19 mouse cellular contexts compared by ENCODE assay signal in the genomic region with DNA sequence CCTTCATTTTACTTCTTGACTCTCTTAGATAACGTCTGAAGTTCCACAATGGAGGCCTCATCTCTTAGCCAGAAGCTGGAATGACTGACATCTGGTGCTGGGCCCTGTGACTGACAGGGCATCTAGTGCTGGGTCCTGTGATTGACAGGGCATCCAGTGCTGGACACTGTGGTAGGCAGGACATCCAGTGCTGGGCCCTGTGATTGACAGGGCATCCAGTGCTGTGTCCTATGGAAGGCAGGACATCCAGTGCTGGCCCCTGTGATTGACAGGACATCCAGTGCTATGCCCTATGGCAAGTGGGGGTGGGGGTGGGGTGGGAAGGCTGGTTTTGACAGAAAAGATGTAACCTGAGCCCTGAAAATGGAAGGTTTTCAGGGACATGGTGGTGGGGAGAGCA. TPM values are rescaled to one million over a fixed set of nuclear protein-coding genes. Genes with fewer than 3 reads are reported as not detected.
A peak's percentile ranks its signal among the peaks of the same experiment; 100 is the strongest.
DNase-seq lines count a peak whose midpoint lies in the region; ATAC-seq and TF ChIP-seq lines count a peak whose summit lies in the region.
"Had no signal": no experiment of that assay in that cellular context is flagged by ENCODE, and none has a peak within 500 bp of the region (broad histone marks: within the 10 kb centered on the region; RNA-seq: fewer than 3 reads in every experiment).

No protein-coding gene starts in this region.

- ATAC-seq in kidney, embryonic 15.5 days (replicated peaks; ENCODE audit: low FRiP score), result peak; percentile 47; the same call in 1 of the 2 replicates
- no peak for ATAC-seq in limb, embryonic 14.5 days (ENCODE audit: low FRiP score, low read depth)
- ATAC-seq in megakaryocyte progenitor cell, adult 5-6 weeks (replicated peaks; ENCODE audit: poor library complexity), result no peak
- ATAC-seq: activated CD4-positive, CD25-positive, alpha-beta regulatory T cell, adult 4 months; forebrain, embryonic 15.5 days; midbrain, embryonic 16.5 days had no signal

- H3K9me3 ChIP-seq in kidney, embryonic 15.5 days (replicated peaks), result no peaks in the 10 kb centered on the region
- H3K9me3 ChIP-seq in MEL (replicated peaks; ENCODE audit: insufficient read depth, low read length), result no peaks in the 10 kb centered on the region
- no peaks in the 10 kb centered on the region for H3K9me3 ChIP-seq in limb, embryonic 14.5 days (ENCODE audit: control insufficient read depth, low read length)
- H3K9me3 ChIP-seq: embryonic facial prominence, embryonic 13.5 days; forebrain, embryonic 15.5 days; heart, embryonic 13.5 days had no signal

- H3K79me2 ChIP-seq in MEL (ENCODE audit: control insufficient read depth, insufficient read depth, low read length, poor library complexity), result no peaks in the 10 kb centered on the region

- no peak overlapping the region for H3K4me3 ChIP-seq in kidney, embryonic 15.5 days (replicated peaks)
- no peak overlapping the region for H3K4me3 ChIP-seq in MEL (ENCODE audit: control insufficient read depth in 1 of 2, insufficient read depth in 1 of 2, low read depth in 2 of 2, low read length in 2 of 2)
- H3K4me3 ChIP-seq in bone marrow macrophage, adult 2 months (ENCODE audit: insufficient read depth, low read length), result no peak overlapping the region
- no peak overlapping the region for H3K4me3 ChIP-seq in limb, embryonic 14.5 days (replicated peaks; ENCODE audit: low read length)
- H3K4me3 ChIP-seq: embryonic facial prominence, embryonic 13.5 days; forebrain, embryonic 15.5 days; heart, embryonic 13.5 days had no signal

- 81% methylated on average over 1 of the region's 1 CpGs for WGBS in kidney, embryonic 15.5 days
- WGBS in limb, embryonic 14.5 days, result 85% methylated on average over 1 of the region's 1 CpGs

- no peak for TF ChIP-seq POLR2A in MEL (IDR thresholded peaks at IDR 0.05; ENCODE audit: control insufficient read depth in 1 of 2, insufficient read depth in 1 of 2, low read depth in 1 of 2, low read length in 2 of 2, poor library complexity in 1 of 2)
- TF ChIP-seq POLR2A in bone marrow macrophage, adult 2 months (IDR thresholded peaks at IDR 0.05; ENCODE audit: borderline replicate concordance, low read depth, low read length), result no peak
- TF ChIP-seq POLR2A in limb, embryonic 14.5 days (IDR thresholded peaks at IDR 0.05; ENCODE audit: borderline replicate concordance, extremely low read depth, insufficient read depth, insufficient read length), result no peak

- no peak overlapping the region for H3K4me2 ChIP-seq in kidney, embryonic 15.5 days
- H3K4me2 ChIP-seq in limb, embryonic 14.5 days (replicated peaks; ENCODE audit: low read depth, low read length, severe bottlenecking), result no peak overlapping the region
- H3K4me2 ChIP-seq: embryonic facial prominence, embryonic 13.5 days; forebrain, embryonic 15.5 days; heart, embryonic 13.5 days had no signal

- peak overlapping the region; percentile 73 for H3K27ac ChIP-seq in kidney, embryonic 15.5 days
- no peak overlapping the region for H3K27ac ChIP-seq in MEL (ENCODE audit: control insufficient read depth, low read depth, low read length)
- H3K27ac ChIP-seq in bone marrow macrophage, adult 2 months (ENCODE audit: insufficient read depth, low read depth, low read length), result peak overlapping the region; percentile 91
- peak overlapping the region; percentile 38; the same call in 1 of the 2 replicates for H3K27ac ChIP-seq in limb, embryonic 14.5 days (replicated peaks; ENCODE audit: low read depth, low read length)
- H3K27ac ChIP-seq: forebrain, embryonic 15.5 days had no signal

- no peaks in the 10 kb centered on the region for H3K27me3 ChIP-seq in kidney, embryonic 15.5 days
- H3K27me3 ChIP-seq in MEL (ENCODE audit: control insufficient read depth in 1 of 2, insufficient read depth in 2 of 2, low read length in 2 of 2), result no peaks in the 10 kb centered on the region
- no peaks in the 10 kb centered on the region for H3K27me3 ChIP-seq in limb, embryonic 14.5 days (ENCODE audit: control insufficient read depth, insufficient read depth, low read length)
- H3K27me3 ChIP-seq: embryonic facial prominence, embryonic 13.5 days; forebrain, embryonic 15.5 days had no signal

- no peak for TF ChIP-seq RAD21 in MEL (IDR thresholded peaks at IDR 0.05; ENCODE audit: low read depth, low read length)

- no peaks in the 10 kb centered on the region for H3K36me3 ChIP-seq in kidney, embryonic 15.5 days
- peaks cover 0 to 16% of the 10 kb centered on the region in 2 experiments; a peak in 2 of 4 replicates for H3K36me3 ChIP-seq in MEL (ENCODE audit: control insufficient read depth in 1 of 2, insufficient read depth in 2 of 2, low read length in 2 of 2)
- H3K36me3 ChIP-seq in limb, embryonic 14.5 days (ENCODE audit: control insufficient read depth, insufficient read depth, low read length), result no peaks in the 10 kb centered on the region
- H3K36me3 ChIP-seq: embryonic facial prominence, embryonic 13.5 days; forebrain, embryonic 15.5 days; heart, embryonic 13.5 days had no signal

- no peak for DNase-seq in kidney, postnatal 4 days
- no peak for DNase-seq in MEL (ENCODE audit: low read depth, low spot score)
- no peak for DNase-seq in limb, embryonic 14.5 days (ENCODE audit: low spot score)
- no peak for DNase-seq in thymus, postnatal 14 days
- no peak for DNase-seq in urinary bladder, postnatal 14 days (ENCODE audit: low spot score)
- DNase-seq: adrenal gland, postnatal 36 days; cerebellum, postnatal 25 days; kidney, postnatal 25 days; lung, adult 2 months; retina, postnatal 1 day; thymus, postnatal 4 days had no signal

- H3K4me1 ChIP-seq in kidney, embryonic 15.5 days, result peaks cover 16% of the 10 kb centered on the region
- H3K4me1 ChIP-seq in MEL (ENCODE audit: control insufficient read depth in 1 of 2, insufficient read depth in 2 of 2, low read length in 2 of 2), result peaks cover 15 to 18% of the 10 kb centered on the region in 2 experiments
- H3K4me1 ChIP-seq in bone marrow macrophage, adult 2 months (ENCODE audit: control insufficient read depth, insufficient read depth, low read length), result peaks cover 58% of the 10 kb centered on the region
- H3K4me1 ChIP-seq in limb, embryonic 14.5 days (ENCODE audit: control insufficient read depth, insufficient read depth, low read length), result peaks cover 4% of the 10 kb centered on the region

- no peak for TF ChIP-seq EP300 in MEL (IDR thresholded peaks at IDR 0.05; ENCODE audit: low read depth in 1 of 2, low read length in 2 of 2)

- H3K9ac ChIP-seq in kidney, embryonic 15.5 days, result no peak overlapping the region
- no peak overlapping the region for H3K9ac ChIP-seq in MEL (ENCODE audit: control insufficient read depth, low read depth, low read length, poor library complexity, severe bottlenecking)
- no peak overlapping the region for H3K9ac ChIP-seq in limb, embryonic 14.5 days (ENCODE audit: low read depth, low read length, severe bottlenecking)
- H3K9ac ChIP-seq: embryonic facial prominence, embryonic 13.5 days; forebrain, embryonic 15.5 days; heart, embryonic 13.5 days had no signal

- TF ChIP-seq CTCF in MEL (IDR thresholded peaks at IDR 0.05 in 2 of 3, conservative IDR thresholded peaks at IDR 0.05 in 1 of 3; ENCODE audit: control insufficient read depth in 1 of 3, insufficient read depth in 1 of 3, low read depth in 2 of 3, low read length in 3 of 3, poor library complexity in 1 of 3, severe bottlenecking in 1 of 3), result no peak
- no peak for TF ChIP-seq CTCF in bone marrow macrophage, adult 2 months (IDR thresholded peaks at IDR 0.05; ENCODE audit: low read depth, low read length)

TF ChIP-seq in MEL, 35 proteins besides CTCF, POLR2A, EP300 and RAD21:
- TF ChIP-seq TAL1 (IDR thresholded peaks at IDR 0.05; ENCODE audit: low read length) (no peak), TBP (IDR thresholded peaks at IDR 0.05; ENCODE audit: low read depth, low read length) (0 out of 2 replicates have a peak, but pooled peaks have one; percentile 34), TCF12 (IDR thresholded peaks at IDR 0.05; ENCODE audit: low read depth, low read length) (no peak), MXI1 (IDR thresholded peaks at IDR 0.05; ENCODE audit: low read depth, low read length) (no peak), NRF1 (IDR thresholded peaks at IDR 0.05; ENCODE audit: insufficient read depth, low read depth, low read length, poor library complexity, severe bottlenecking) (no peak)

RNA-seq across cellular contexts. Expression of a gene that starts 52.1 kb away (rescaled TPM):
- polyA plus RNA-seq in kidney, embryonic 15.5 days (2015; fragmentation: Nextera tagmentation; extraction: Ambion mirVana), result 32.1 and 33.3 TPM in 2 replicates
- total RNA-seq in MEL (2012; rRNA removed), result 258 and 278 TPM in 2 replicates
- polyA plus RNA-seq in MEL (2012; ENCODE audit: insufficient read depth in 1 of 2, insufficient read length in 2 of 2, low read depth in 1 of 2, low replicate concordance in 2 of 2, missing spikeins in 1 of 2), result 100 to 1,000 TPM in 1 of 2 experiments, 10 to 100 TPM in 1; 96.2 to 184 TPM
- 281 and 284 TPM in 2 replicates for polyA plus RNA-seq in bone marrow macrophage, adult 2 months (2012; ENCODE audit: insufficient read depth, insufficient read length, missing spikeins)
- polyA plus RNA-seq in limb, embryonic 14.5 days (2012; rRNA removed), result 17.8 and 18.1 TPM in 2 replicates
- 17.8 and 19.4 TPM in 2 replicates for polyA plus RNA-seq in limb, embryonic 14.5 days (2014; fragmentation: Nextera tagmentation; extraction: Ambion mirVana)
- total RNA-seq in megakaryocyte progenitor cell, adult 5-6 weeks (2015), result 427 and 476 TPM in 2 replicates
- total RNA-seq in megakaryocyte progenitor cell, adult 5-6 weeks (2017), result 226 and 286 TPM in 2 replicates
